Mouse (Mus musculus) MEL (cell line): Measurements from ENCODE around the gene Lipm. TPM values are rescaled to one million over a fixed set of nuclear protein-coding genes. Genes with fewer than 3 reads are reported as not detected.

Experiments
- DNase-seq: peaks from one replicate; pipeline ENCODE4 v3.0.0; 2011; ENCODE audit warnings: low read depth, low spot score
- H3K27ac ChIP-seq: 2 replicates; pipeline ENCODE4 v1.5.1; 2012; ENCODE audit warnings: low read depth, mild to moderate bottlenecking, control low read depth, low read length, moderate library complexity; ENCODE audit not compliant: control insufficient read depth
- H3K27me3 ChIP-seq, 2 experiments: fragments of 150-350 bp in 1 of 2; sonication (generic) in 1 of 2; 2 replicates each; pipeline ENCODE4 v1.6.1; 2012; ENCODE audit warnings: low read length in 2 of 2, mild to moderate bottlenecking in 2 of 2, improper control_type of control experiment in 1 of 2, moderate library complexity in 1 of 2; ENCODE audit not compliant: insufficient read depth in 2 of 2, control insufficient read depth in 1 of 2
- H3K36me3 ChIP-seq, 2 experiments: 2 replicates each; pipeline ENCODE4 v1.6.1; 2012 to 2014; ENCODE audit warnings: low read length in 2 of 2, improper control_type of control experiment in 1 of 2, inconsistent platforms in 1 of 2, mild to moderate bottlenecking in 1 of 2; ENCODE audit not compliant: insufficient read depth in 2 of 2, control insufficient read depth in 1 of 2
- H3K4me1 ChIP-seq, 2 experiments: fragments of 150-350 bp in 1 of 2; sonication (generic) in 1 of 2; 2 replicates each; pipeline ENCODE4 v1.6.1; 2012; ENCODE audit warnings: low read length in 2 of 2, improper control_type of control experiment in 1 of 2, mild to moderate bottlenecking in 1 of 2; ENCODE audit not compliant: insufficient read depth in 2 of 2, control insufficient read depth in 1 of 2
- H3K4me3 ChIP-seq, 2 experiments: fragments of 150-350 bp in 1 of 2; sonication (generic) in 1 of 2; 2 replicates each; pipeline ENCODE4 v1.5.1; 2012; ENCODE audit warnings: low read depth in 2 of 2, low read length in 2 of 2, mild to moderate bottlenecking in 2 of 2, moderate library complexity in 2 of 2, control low read depth in 1 of 2, improper control_type of control experiment in 1 of 2; ENCODE audit not compliant: control insufficient read depth in 1 of 2, insufficient read depth in 1 of 2
- H3K79me2 ChIP-seq: 2 replicates; pipeline ENCODE4 v1.6.1; 2012; ENCODE audit warnings: mild to moderate bottlenecking, low read length, moderate library complexity; ENCODE audit not compliant: control insufficient read depth, poor library complexity, insufficient read depth
- H3K9ac ChIP-seq: 2 replicates; pipeline ENCODE4 v1.6.1; 2012; ENCODE audit warnings: low read depth, mild to moderate bottlenecking, control low read depth, low read length, moderate library complexity; ENCODE audit not compliant: control insufficient read depth, poor library complexity, severe bottlenecking
- H3K9me3 ChIP-seq: fragments of 150-350 bp; sonication (generic); replicated peaks from 2 replicates; pipeline ENCODE4 v1.6.1; 2012; ENCODE audit warnings: mild to moderate bottlenecking, low read length, improper control_type of control experiment, moderate library complexity; ENCODE audit not compliant: insufficient read depth
- CTCF ChIP-seq, 3 experiments: IDR thresholded peaks in 2 of 3; conservative IDR thresholded peaks in 1 of 3; 2 replicates each; pipeline ENCODE4 v1.5.1; 2011 to 2012; ENCODE audit warnings: low read length in 3 of 3, low read depth in 2 of 3, mild to moderate bottlenecking in 2 of 3, improper control_type of control experiment in 1 of 3, inconsistent platforms in 1 of 3, mixed read lengths in 1 of 3, moderate library complexity in 1 of 3; ENCODE audit not compliant: control insufficient read depth in 1 of 3, insufficient read depth in 1 of 3, poor library complexity in 1 of 3, severe bottlenecking in 1 of 3
- HCFC1 ChIP-seq: IDR thresholded peaks from 2 replicates; pipeline ENCODE4 v1.6.1; 2012; ENCODE audit warnings: low read depth, mild to moderate bottlenecking, inconsistent platforms, low read length, improper control_type of control experiment, moderate library complexity
- KAT2A ChIP-seq: conservative IDR thresholded peaks from 2 replicates; pipeline ENCODE4 v1.6.1; 2012; ENCODE audit warnings: low read depth, low read length, improper control_type of control experiment, inconsistent platforms
- MYC ChIP-seq: IDR thresholded peaks from 2 replicates; pipeline ENCODE4 v1.6.1; 2011; ENCODE audit warnings: low read depth, mild to moderate bottlenecking, low read length, improper control_type of control experiment, moderate library complexity
- POLR2AphosphoS2 ChIP-seq: IDR thresholded peaks from 2 replicates; pipeline ENCODE4 v1.6.1; 2011; ENCODE audit warnings: low read length, improper control_type of control experiment
- RCOR1 ChIP-seq: IDR thresholded peaks from 2 replicates; pipeline ENCODE4 v1.6.1; 2012; ENCODE audit warnings: low read depth, mild to moderate bottlenecking, inconsistent platforms, low read length, improper control_type of control experiment
- TCF12 ChIP-seq: IDR thresholded peaks from 2 replicates; pipeline ENCODE4 v1.6.1; 2014; ENCODE audit warnings: low read depth, mild to moderate bottlenecking, inconsistent platforms, low read length, improper control_type of control experiment, moderate library complexity
- ZNF384 ChIP-seq: IDR thresholded peaks from 2 replicates; pipeline ENCODE4 v1.6.1; 2012; ENCODE audit warnings: low read depth, mild to moderate bottlenecking, inconsistent platforms, low read length, improper control_type of control experiment
- polyA plus RNA-seq, 2 experiments: library from polyadenylated mRNA; stranded (reverse) in 1 of 2; unstranded in 1 of 2; fragments of >175 nt in 1 of 2; fragments of >200 nt in 1 of 2; gene quantifications; 2 replicates each; pipeline versions ENCODE4 v1.2.1 to v1.2.4; 2012; ENCODE audit warnings: low replicate concordance in 2 of 2, low read depth in 1 of 2; ENCODE audit not compliant: insufficient read length in 2 of 2, insufficient read depth in 1 of 2, missing spikeins in 1 of 2
- total RNA-seq: library from RNA; depleted of rRNA; stranded (reverse); fragments of 300-350 nt; gene quantifications from 2 replicates; pipeline ENCODE4 v1.2.3, GENCODE M21; 2012; rRNA removed

Lipm gene
- total and polyA plus RNA-seq, 3 experiments: not detected

- Histone ChIP-seq H3K4me3 (no peak overlapping the region), H3K9me3 (no peaks in the 10 kb centered on the region)
- TF ChIP-seq MYC (no peak), RCOR1 (no peak), CTCF (IDR thresholded peaks at IDR 0.05 in 2 of 3, conservative IDR thresholded peaks at IDR 0.05 in 1 of 3; ENCODE audit: control insufficient read depth in 1 of 3, insufficient read depth in 1 of 3, low read depth in 2 of 3, low read length in 3 of 3, poor library complexity in 1 of 3, severe bottlenecking in 1 of 3) (no peak), ZNF384 (no peak), TCF12 (no peak), KAT2A (no peak), HCFC1 (no peak), POLR2AphosphoS2 (no peak)
- TF ChIP-seq, all 39 proteins: peak for 0
- Histone ChIP-seq H3K27ac (no peak overlapping the region), H3K4me1 (no peaks in the 10 kb centered on the region), H3K27me3 (no peaks in the 10 kb centered on the region), H3K36me3 (no peaks in the 10 kb centered on the region), H3K9ac (no peak overlapping the region), H3K79me2 (no peaks in the 10 kb centered on the region)
- no peak for DNase-seq
These were observed 70.4 kb downstream of the Lipm start for GRCm38 (mm10) chr19:34171167-34171566.

Other genes with a start within 250 kb of the Lipm start
- not detected in 2 replicates for gene Lipf, start 139.7 kb upstream of the Lipm start, total RNA-seq
- gene Lipf, start 139.7 kb upstream of the Lipm start, polyA plus RNA-seq: not detected
- gene Lipk, start 92.6 kb upstream of the Lipm start, total RNA-seq: not detected in 2 replicates
- gene Lipk, start 92.6 kb upstream of the Lipm start, polyA plus RNA-seq: not detected
- not detected in 2 replicates for gene Lipn, start 33.6 kb upstream of the Lipm start, total RNA-seq
- gene Lipn, start 33.6 kb upstream of the Lipm start, polyA plus RNA-seq: not detected
- not detected in 2 replicates for gene Ankrd22, start 65.1 kb downstream of the Lipm start, total RNA-seq
- not detected for gene Ankrd22, start 65.1 kb downstream of the Lipm start, polyA plus RNA-seq
- not detected in 2 replicates for gene Stambpl1, start 91.3 kb downstream of the Lipm start, total RNA-seq
- gene Stambpl1, start 91.3 kb downstream of the Lipm start, polyA plus RNA-seq: not detected
- not detected in 2 replicates for gene Acta2, start 154.7 kb downstream of the Lipm start, total RNA-seq
- gene Acta2, start 154.7 kb downstream of the Lipm start, polyA plus RNA-seq: not detected
- gene Fas, start 189.7 kb downstream of the Lipm start, total RNA-seq: not detected in 2 replicates
- not detected for gene Fas, start 189.7 kb downstream of the Lipm start, polyA plus RNA-seq